Mouse (Mus musculus) heart, postnatal 10 days (tissue): ENCODE data around the gene Ms4a6b. TPM values are rescaled to one million over a fixed set of nuclear protein-coding genes. Genes with fewer than 3 reads are reported as not detected.
"Not testable (repeated sequence)": the region's sequence is repeated elsewhere in the genome, so short reads cannot be mapped to it uniquely, and the experiment has no call there.

Experiments used
- DNase-seq, 2 experiments: peaks; one replicate each; pipeline ENCODE4 v3.0.0; 2021
- intact Hi-C: fragments of 180-260 bp; cut with DNase I; formaldehyde crosslinking; loops from one replicate; pipeline ENCODE4 v1.15.1; 2025
- total RNA-seq, 2 experiments: library from RNA; stranded (reverse); gene quantifications; 2 replicates each; pipeline ENCODE4 v1.2.3; 2021

Gene Ms4a6b
- total RNA-seq, 2 experiments from 2014 or later, result 2.9 to 4.7 TPM

DNA sequence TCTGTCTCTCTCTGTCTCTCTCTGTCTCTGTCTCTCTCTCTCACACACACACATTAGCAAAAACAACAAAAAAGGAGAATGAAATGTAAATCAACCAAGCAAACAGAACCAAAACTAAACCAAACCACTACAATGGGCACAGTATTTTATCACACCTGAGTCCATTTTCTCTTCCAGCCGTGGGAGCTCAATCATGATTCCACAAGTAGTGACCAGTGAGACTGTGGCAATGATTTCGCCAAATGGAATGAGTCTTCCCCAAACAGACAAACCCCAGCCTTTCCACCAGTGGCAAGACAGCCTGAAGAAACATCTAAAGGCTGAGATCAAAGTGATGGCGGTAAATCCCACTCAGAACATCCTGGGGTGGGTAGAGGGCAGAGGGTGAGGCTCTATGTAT is 3.8 kb downstream of the Ms4a6b start:
- DNase-seq, result no peak
- intact Hi-C loops, result no loop called here

DNA sequence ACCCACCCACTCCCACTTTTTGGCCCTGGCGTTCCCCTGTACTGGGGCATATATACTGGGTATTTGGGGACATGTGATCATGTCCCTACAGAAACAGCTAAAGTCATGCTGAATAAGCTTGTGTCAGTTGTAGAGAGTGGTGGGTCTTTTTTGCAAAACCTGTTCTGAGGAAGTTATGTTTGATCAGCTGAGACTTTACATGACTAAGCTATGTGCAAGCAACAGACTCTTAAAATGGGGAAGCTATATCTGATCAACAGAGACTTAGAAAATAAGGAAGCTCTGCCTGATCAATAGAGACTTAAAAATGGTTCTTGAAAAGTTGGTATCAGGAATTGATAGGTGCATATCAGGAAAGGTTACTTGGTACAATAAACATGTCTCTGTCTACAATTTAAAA is 17.1 kb downstream of the Ms4a6b start:
- intact Hi-C loops, result no loop called here
- no peak for DNase-seq

DNA sequence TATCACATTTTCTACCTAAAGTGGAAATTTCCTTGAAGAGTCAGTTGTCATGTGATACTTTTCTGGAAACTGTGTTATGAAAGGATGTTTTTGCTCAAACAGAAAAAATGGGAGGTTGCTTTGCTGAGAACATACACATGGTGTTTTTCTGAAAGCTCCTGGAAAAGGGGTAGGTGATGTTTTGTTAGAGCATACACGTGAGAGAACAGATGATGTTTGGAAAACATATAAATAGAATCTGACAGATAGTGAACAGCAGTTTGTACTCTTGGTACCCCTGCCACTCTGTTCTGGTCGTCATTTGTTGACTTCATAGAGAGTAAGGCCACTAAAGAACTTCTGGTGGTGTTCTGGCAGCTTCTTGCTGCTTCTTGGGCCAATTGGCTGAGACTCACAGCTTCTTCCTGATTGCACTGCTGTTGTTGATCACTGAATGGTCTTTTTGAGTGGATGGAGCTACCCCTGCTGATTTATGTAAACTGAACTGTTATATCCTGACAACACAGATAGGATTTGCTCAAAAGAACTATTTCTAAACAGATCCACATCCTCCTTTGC is 17.7 kb downstream of the Ms4a6b start:
- intact Hi-C loops, result no loop called here
- peak; percentile 63 to 69 for DNase-seq

GRCm38 (mm10) chr19:11536593-11536992 is 20.3 kb downstream of the Ms4a6b start, which contains the start of gene Ms4a4d:
TSS of gene Ms4a4d (plus strand) at chr19:11536801.
- DNase-seq, result peak; percentile 54 to 57
- intact Hi-C loops, result no loop called here

DNA sequence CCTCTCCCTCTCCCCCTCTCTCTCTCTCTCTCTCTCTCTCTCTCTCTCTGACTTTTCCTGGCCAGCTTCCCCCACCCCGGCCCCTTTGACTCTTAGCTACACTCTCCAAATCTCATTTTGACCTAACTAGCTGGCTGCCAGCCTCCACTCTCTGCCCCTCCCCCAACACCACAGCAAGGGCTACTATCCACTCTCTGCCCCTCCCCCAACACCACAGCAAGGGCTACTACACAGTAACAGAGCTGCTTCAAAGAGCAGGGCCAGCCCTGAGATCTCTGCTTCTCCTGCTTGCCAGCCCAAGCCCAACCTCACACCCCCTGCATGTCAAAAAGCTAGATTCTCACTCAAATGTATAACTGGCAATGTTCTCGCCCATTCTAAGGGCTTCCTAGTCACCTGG is 21.0 kb downstream of the Ms4a6b start:
- DNase-seq, result peak; percentile 9 to 38
- intact Hi-C loops, result no loop called here

GRCm38 (mm10) chr19:11540166-11540821 is 24.0 kb downstream of the Ms4a6b start:
- intact Hi-C loops, DNase-seq: not testable (repeated sequence)

GRCm38 (mm10) chr19:11544383-11544782 is 28.1 kb downstream of the Ms4a6b start:
- DNase-seq, intact Hi-C loops: not testable (repeated sequence)

DNA sequence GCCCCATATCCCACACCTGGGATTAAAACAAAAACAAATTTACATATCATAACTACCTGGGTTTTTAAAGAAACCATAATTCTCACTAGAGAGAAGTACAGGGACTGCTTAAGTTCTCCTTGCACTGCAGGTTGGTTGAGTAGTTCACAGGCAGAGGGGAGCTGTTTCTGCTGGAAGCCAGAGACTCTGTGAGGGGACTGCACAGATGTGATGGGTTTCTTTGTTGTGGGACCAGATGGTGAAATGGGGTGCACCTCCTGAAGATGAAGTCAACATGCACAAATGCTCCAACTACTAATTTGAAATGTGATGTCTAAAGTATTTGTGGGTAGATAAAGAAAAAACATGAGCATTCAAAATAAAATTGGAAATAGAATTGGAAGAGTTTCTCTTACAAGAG is 31.6 kb downstream of the Ms4a6b start:
- DNase-seq, result no peak
- intact Hi-C loops, result no loop called here

DNA sequence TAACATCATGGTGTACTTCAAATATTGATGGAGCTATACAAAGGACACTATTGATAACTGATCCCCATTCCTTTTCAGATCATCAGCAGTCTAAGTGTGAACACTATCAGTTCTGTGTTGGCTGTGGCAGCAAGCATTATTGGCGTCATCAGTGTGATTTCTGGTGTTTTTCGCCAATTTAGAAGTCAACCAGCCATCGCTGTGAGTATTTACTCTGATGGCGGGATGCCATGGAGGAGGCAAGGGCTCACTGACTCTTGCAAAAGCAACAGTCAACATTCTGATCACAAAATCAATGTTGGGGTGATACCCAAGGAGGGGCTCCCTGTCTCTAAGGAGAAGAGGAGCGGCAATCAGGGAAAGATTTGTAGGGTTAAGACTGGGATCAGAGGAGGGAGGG is 38.4 kb downstream of the Ms4a6b start:
- DNase-seq, result no peak
- intact Hi-C loops, result no loop called here

DNA sequence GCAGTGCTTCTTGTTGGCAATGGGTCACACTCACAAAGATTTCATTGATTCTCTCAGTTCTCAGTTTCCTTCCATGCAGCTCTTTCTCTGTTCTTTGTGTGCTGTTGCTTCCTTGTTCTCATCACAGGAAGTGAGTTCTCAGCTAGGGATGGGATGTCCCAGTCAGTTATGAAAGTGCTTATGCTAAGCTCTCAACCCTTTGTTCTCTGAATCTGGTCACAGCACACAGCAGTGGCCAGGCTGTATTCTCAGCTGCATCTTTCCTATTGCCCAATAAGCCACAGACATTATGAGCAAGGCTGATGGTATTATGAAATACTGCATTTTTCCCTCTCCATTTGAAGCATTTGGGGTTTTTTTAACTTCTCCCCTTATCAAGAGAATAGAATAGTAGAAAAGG is 43.2 kb downstream of the Ms4a6b start:
- intact Hi-C loops, DNase-seq: not testable (repeated sequence)

GRCm38 (mm10) chr19:11574965-11575364 is 58.7 kb downstream of the Ms4a6b start:
- intact Hi-C loops, result no loop called here
- DNase-seq, result no peak

Other genes starting within 250 kb of the Ms4a6b start
- not detected for gene Ms4a5, start 232.6 kb upstream of the Ms4a6b start, total RNA-seq
- under 1 TPM; 0.10 to 0.12 TPM for gene Ms4a14, start 202.1 kb upstream of the Ms4a6b start, total RNA-seq
- gene Ms4a7, start 180.4 kb upstream of the Ms4a6b start, total RNA-seq, result under 1 TPM; 0.89 to 0.97 TPM
- 1 to 10 TPM; 3.0 to 5.7 TPM for gene Ms4a4a, start 141.0 kb upstream of the Ms4a6b start, total RNA-seq
- gene Ms4a4c, start 111.7 kb upstream of the Ms4a6b start, total RNA-seq, result not detected
- 1 to 10 TPM; 1.1 to 2.4 TPM for gene Ms4a4b, start 73.0 kb upstream of the Ms4a6b start, total RNA-seq
- 1 to 10 TPM; 5.5 to 7.1 TPM for gene Ms4a6c, start 47.1 kb upstream of the Ms4a6b start, total RNA-seq
- under 1 TPM in 1 of 2 experiments, not detected in 1; 0.24 TPM for gene Gm8369, start 30.6 kb upstream of the Ms4a6b start, total RNA-seq
- gene Ms4a4d, start 20.3 kb downstream of the Ms4a6b start, total RNA-seq, result 1 to 10 TPM; 1.5 TPM
- gene Ms4a6d, start 88.3 kb downstream of the Ms4a6b start, total RNA-seq, result 1 to 10 TPM; 1.5 to 2.7 TPM
- gene Ms4a2, start 107.2 kb downstream of the Ms4a6b start, total RNA-seq, result under 1 TPM in 1 of 2 experiments, not detected in 1; 0.47 TPM
- not detected for gene Ms4a3, start 124.3 kb downstream of the Ms4a6b start, total RNA-seq
- gene Oosp2, start 144.0 kb downstream of the Ms4a6b start, total RNA-seq, result not detected
- gene Oosp1, start 174.6 kb downstream of the Ms4a6b start, total RNA-seq, result not detected
- not detected for gene Oosp3, start 180.5 kb downstream of the Ms4a6b start, total RNA-seq
- not detected for gene Gif, start 231.0 kb downstream of the Ms4a6b start, total RNA-seq